Mouse (Mus musculus): ENCODE measurements around the gene Abcg8. TPM values are rescaled to one million over a fixed set of nuclear protein-coding genes. Genes with fewer than 3 reads are reported as not detected.

The Abcg8 gene
- polyA plus RNA-seq, 1 experiment from 2014 or later: 0.09 TPM

DNA sequence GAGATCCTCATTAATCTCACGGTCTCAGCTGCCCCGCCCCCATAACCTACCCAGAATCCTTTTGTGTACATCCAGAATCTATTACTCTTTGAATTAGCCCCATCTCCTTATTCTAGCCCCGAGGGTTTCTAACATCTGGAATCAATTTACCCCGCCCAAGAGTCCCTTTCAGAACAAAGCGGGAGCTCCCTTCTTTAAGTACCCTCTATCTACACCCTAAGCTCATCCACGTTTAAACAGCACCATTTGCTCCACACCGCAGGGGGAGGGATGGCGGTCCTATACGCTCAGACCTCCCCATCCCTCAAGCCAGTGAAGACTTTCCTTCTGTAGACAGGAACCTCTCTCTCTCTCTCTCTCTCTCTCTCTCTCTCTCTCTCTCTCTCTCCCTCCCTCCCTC is 60.6 kb downstream of the Abcg8 start:
- H3K4me1 ChIP-seq (ENCODE audit: control insufficient read depth, insufficient read depth, low read length): peaks cover 3% of the 10 kb centered on the region; the same call in 1 of the 2 replicates
- H3K4me2 ChIP-seq (ENCODE audit: low read depth, severe bottlenecking): no peak overlapping the region
- DNase-seq (ENCODE audit: low spot score) (peak; percentile 32), ATAC-seq (ENCODE audit: insufficient number of reproducible peaks, low FRiP score, low TSS enrichment, low read depth) (0 out of 2 replicates have a peak, but pooled peaks have one; percentile 60)
- H3K9me3 ChIP-seq (ENCODE audit: control insufficient read depth, low read length): no peaks in the 10 kb centered on the region
- H3K36me3 ChIP-seq (ENCODE audit: control insufficient read depth, insufficient read depth, low read length): 0 out of 2 replicates have a peak, but pooled peaks cover 2% of the 10 kb centered on the region
- no peak overlapping the region for H3K27ac ChIP-seq (replicated peaks; ENCODE audit: low read depth, low read length)
- H3K4me3 ChIP-seq (ENCODE audit: low read depth, low read length): no peak overlapping the region
- WGBS: 24% methylated on average over 9 of the region's 9 CpGs
- H3K27me3 ChIP-seq (ENCODE audit: control insufficient read depth, insufficient read depth, low read length): no peaks in the 10 kb centered on the region
- no peak overlapping the region for H3K9ac ChIP-seq (ENCODE audit: low read length)

DNA sequence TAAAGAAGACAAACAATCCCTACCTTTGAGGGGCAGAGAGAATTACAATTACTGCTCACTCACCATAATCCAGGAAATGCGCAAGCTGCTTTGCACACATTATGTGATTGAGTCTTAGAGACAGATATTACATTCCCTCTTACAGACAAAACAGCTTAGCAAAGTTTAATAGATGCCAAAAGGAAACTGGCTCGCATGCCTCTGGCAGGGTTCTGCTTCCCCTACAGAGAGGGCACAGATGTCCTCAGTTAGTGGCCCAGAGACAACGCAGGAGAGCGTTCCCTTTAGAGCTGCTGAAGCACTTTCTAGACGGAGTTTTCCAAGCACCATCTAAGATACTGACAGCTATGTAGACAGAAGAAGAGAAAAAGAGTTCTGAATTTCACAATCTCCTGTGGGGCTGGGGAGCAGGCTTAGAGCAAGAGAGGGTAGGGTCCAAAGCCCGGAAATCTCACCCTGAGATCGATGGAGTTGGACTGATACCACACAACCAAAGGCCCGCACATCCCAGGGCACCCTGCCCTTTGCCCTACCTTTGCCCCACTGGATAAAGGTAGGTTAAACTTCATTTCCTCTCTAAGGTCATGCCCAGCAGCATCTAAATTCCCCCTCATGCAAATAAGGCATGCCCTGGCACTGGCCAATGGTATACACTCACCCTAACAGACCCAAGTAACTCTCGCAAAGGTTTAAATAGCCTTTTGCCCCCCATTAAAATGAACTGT is 62.1 kb downstream of the Abcg8 start:
- no peaks in the 10 kb centered on the region for H3K36me3 ChIP-seq (ENCODE audit: control insufficient read depth, insufficient read depth, low read length)
- 61% methylated on average over 9 of the region's 9 CpGs for WGBS
- H3K9me3 ChIP-seq (ENCODE audit: control insufficient read depth, low read length): no peaks in the 10 kb centered on the region
- H3K4me3 ChIP-seq (ENCODE audit: low read depth, low read length): no peak overlapping the region
- no peak for DNase-seq (ENCODE audit: low spot score)
- ATAC-seq (ENCODE audit: insufficient number of reproducible peaks, low FRiP score, low TSS enrichment, low read depth): no peak
- H3K27ac ChIP-seq (replicated peaks; ENCODE audit: low read depth, low read length): no peak overlapping the region
- no peaks in the 10 kb centered on the region for H3K27me3 ChIP-seq (ENCODE audit: control insufficient read depth, insufficient read depth, low read length)
- no peak overlapping the region for H3K9ac ChIP-seq (ENCODE audit: low read length)
- H3K4me1 ChIP-seq (ENCODE audit: control insufficient read depth, insufficient read depth, low read length): peaks cover 3% of the 10 kb centered on the region; the same call in 1 of the 2 replicates
- no peak overlapping the region for H3K4me2 ChIP-seq (ENCODE audit: low read depth, severe bottlenecking)

DNA sequence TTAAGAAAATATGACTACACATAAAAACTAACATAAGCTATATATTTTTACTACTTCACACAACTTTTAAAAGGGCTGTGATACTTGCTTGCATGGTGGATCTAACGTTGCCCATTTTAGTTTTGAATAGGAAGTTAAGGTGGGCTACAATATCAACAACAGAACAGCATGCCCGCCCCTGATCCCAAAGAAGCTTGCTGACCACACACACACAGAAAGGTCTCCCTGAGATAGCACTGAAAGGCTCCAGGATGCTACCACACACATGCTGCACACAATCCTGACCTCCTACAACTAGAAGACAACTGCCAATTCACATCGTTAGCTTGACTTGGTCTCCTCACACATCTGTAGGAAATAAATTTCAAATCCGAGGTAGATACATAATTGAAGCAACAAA is 68.2 kb downstream of the Abcg8 start:
- WGBS: 80% methylated on average over 4 of the region's 4 CpGs
- H3K36me3 ChIP-seq (ENCODE audit: control insufficient read depth, insufficient read depth, low read length): no peaks in the 10 kb centered on the region
- H3K4me3 ChIP-seq (ENCODE audit: low read depth, low read length): no peak overlapping the region
- no peaks in the 10 kb centered on the region for H3K27me3 ChIP-seq (ENCODE audit: control insufficient read depth, insufficient read depth, low read length)
- H3K27ac ChIP-seq (replicated peaks; ENCODE audit: low read depth, low read length): no peak overlapping the region
- H3K4me1 ChIP-seq (ENCODE audit: control insufficient read depth, insufficient read depth, low read length): no peaks in the 10 kb centered on the region
- H3K9ac ChIP-seq (ENCODE audit: low read length): no peak overlapping the region
- DNase-seq (ENCODE audit: low spot score) (no peak), ATAC-seq (ENCODE audit: insufficient number of reproducible peaks, low FRiP score, low TSS enrichment, low read depth) (no peak)
- no peaks in the 10 kb centered on the region for H3K9me3 ChIP-seq (ENCODE audit: control insufficient read depth, low read length)
- no peak overlapping the region for H3K4me2 ChIP-seq (ENCODE audit: low read depth, severe bottlenecking)

DNA sequence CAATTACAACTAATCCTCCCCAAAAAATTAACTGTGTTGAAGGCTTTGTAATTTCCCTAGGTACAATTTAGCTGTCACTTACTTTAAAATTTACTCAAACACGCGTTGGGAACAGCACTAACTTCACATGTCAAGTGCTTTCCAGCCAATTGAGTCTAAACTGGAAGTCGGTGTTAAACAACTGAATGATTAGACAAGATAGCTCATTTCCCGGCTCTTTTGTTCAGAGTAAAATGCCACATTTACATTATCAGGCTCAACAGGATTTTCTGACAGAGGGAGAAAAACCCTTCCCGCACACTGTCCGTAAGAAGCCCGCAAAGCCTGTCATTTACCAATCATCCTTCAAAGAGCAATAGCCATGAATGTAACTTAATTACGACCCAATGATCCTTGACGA is 68.9 kb downstream of the Abcg8 start:
- no peak overlapping the region for H3K4me2 ChIP-seq (ENCODE audit: low read depth, severe bottlenecking)
- WGBS: 82% methylated on average over 9 of the region's 9 CpGs
- H3K9me3 ChIP-seq (ENCODE audit: control insufficient read depth, low read length): no peaks in the 10 kb centered on the region
- no peaks in the 10 kb centered on the region for H3K27me3 ChIP-seq (ENCODE audit: control insufficient read depth, insufficient read depth, low read length)
- no peaks in the 10 kb centered on the region for H3K4me1 ChIP-seq (ENCODE audit: control insufficient read depth, insufficient read depth, low read length)
- no peak overlapping the region for H3K9ac ChIP-seq (ENCODE audit: low read length)
- no peak overlapping the region for H3K4me3 ChIP-seq (ENCODE audit: low read depth, low read length)
- H3K36me3 ChIP-seq (ENCODE audit: control insufficient read depth, insufficient read depth, low read length): no peaks in the 10 kb centered on the region
- H3K27ac ChIP-seq (replicated peaks; ENCODE audit: low read depth, low read length): no peak overlapping the region
- DNase-seq (ENCODE audit: low spot score) (no peak), ATAC-seq (ENCODE audit: insufficient number of reproducible peaks, low FRiP score, low TSS enrichment, low read depth) (no peak)

DNA sequence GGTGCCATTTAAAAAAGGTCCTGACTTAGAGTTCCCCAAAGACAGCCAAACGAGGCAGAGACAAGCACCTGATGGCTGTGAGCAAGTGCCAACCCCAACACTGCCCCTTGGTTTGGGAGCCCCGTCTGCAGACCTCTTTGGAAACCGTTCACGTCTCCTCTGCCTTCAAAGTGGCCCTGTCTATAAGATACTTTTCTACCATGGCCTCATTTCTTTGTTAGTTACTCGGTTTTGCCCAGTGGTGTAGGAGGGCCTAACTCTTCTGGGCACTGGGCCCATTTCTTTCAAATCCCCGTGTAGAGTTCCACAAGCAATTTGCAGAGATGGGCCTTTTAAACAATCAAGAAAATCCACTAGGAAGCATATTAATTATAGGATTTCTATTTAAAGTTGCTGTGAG is 71.1 kb downstream of the Abcg8 start:
- no peaks in the 10 kb centered on the region for H3K27me3 ChIP-seq (ENCODE audit: control insufficient read depth, insufficient read depth, low read length)
- no peaks in the 10 kb centered on the region for H3K9me3 ChIP-seq (ENCODE audit: control insufficient read depth, low read length)
- H3K4me3 ChIP-seq (ENCODE audit: low read depth, low read length): no peak overlapping the region
- no peak for ATAC-seq (ENCODE audit: insufficient number of reproducible peaks, low FRiP score, low TSS enrichment, low read depth)
- H3K36me3 ChIP-seq (ENCODE audit: control insufficient read depth, insufficient read depth, low read length): no peaks in the 10 kb centered on the region
- DNase-seq (ENCODE audit: low spot score): no peak
- no peak overlapping the region for H3K27ac ChIP-seq (replicated peaks; ENCODE audit: low read depth, low read length)
- no peak overlapping the region for H3K4me2 ChIP-seq (ENCODE audit: low read depth, severe bottlenecking)
- H3K4me1 ChIP-seq (ENCODE audit: control insufficient read depth, insufficient read depth, low read length): no peaks in the 10 kb centered on the region
- no peak overlapping the region for H3K9ac ChIP-seq (ENCODE audit: low read length)
- 86% methylated on average over 6 of the region's 6 CpGs for WGBS

DNA sequence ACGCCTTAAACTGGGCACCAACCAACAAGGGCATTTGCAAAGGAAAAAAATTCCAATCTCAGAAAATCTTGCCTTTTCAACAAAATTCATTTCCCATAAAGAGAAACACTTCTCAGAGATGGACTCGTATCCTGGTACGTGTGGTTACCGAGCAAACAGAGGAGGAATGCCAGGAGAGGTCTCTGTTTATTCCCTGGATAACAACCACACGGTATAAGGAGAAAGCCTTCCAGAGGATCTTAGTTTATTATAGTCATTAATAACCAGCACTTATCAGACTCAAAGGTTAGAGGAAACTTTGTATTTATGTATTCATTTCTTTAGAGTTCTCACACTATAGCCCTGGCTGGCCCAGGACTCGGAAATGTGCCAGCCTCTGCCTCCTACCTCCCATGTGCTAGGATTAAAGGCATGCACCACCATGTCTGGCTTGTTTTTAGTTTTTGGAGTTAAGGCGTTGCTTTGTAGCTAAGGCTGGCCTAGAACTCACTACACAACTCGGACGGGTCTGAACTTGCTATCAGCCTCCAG is 72.1 kb downstream of the Abcg8 start:
- Histone ChIP-seq H3K27me3 (ENCODE audit: control insufficient read depth, insufficient read depth, low read length) (no peaks in the 10 kb centered on the region), H3K36me3 (ENCODE audit: control insufficient read depth, insufficient read depth, low read length) (no peaks in the 10 kb centered on the region), H3K27ac (replicated peaks; ENCODE audit: low read depth, low read length) (no peak overlapping the region), H3K9ac (ENCODE audit: low read length) (no peak overlapping the region), H3K4me1 (ENCODE audit: control insufficient read depth, insufficient read depth, low read length) (no peaks in the 10 kb centered on the region), H3K9me3 (ENCODE audit: control insufficient read depth, low read length) (no peaks in the 10 kb centered on the region), H3K4me2 (ENCODE audit: low read depth, severe bottlenecking) (no peak overlapping the region), H3K4me3 (ENCODE audit: low read depth, low read length) (no peak overlapping the region)
- WGBS: 93% methylated on average over 9 of the region's 9 CpGs
- DNase-seq (ENCODE audit: low spot score): no peak
- ATAC-seq (ENCODE audit: insufficient number of reproducible peaks, low FRiP score, low TSS enrichment, low read depth): no peak

DNA sequence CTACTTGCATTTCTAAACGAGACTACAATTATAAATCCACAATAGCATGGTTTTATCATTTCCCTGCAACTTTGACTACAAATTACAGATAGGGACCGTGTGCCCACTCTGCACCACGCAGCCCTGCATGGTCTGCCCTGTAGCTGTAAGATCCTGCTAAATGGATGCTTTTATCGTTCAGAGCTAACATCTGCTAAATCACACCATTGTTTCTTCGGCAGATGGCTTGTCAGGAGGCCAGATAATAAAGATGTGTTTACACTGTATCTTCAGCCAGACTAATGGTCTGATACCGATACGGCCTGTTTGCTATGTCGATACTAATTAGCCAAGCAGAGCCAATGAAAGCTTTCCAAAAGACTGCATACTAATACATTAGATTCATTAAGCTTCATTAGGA is 73.2 kb downstream of the Abcg8 start:
- DNase-seq (ENCODE audit: low spot score) (no peak), ATAC-seq (ENCODE audit: insufficient number of reproducible peaks, low FRiP score, low TSS enrichment, low read depth) (no peak)
- Histone ChIP-seq H3K9me3 (ENCODE audit: control insufficient read depth, low read length) (no peaks in the 10 kb centered on the region), H3K4me1 (ENCODE audit: control insufficient read depth, insufficient read depth, low read length) (no peaks in the 10 kb centered on the region), H3K9ac (ENCODE audit: low read length) (no peak overlapping the region), H3K36me3 (ENCODE audit: control insufficient read depth, insufficient read depth, low read length) (no peaks in the 10 kb centered on the region), H3K4me3 (ENCODE audit: low read depth, low read length) (no peak overlapping the region), H3K27me3 (ENCODE audit: control insufficient read depth, insufficient read depth, low read length) (no peaks in the 10 kb centered on the region), H3K4me2 (ENCODE audit: low read depth, severe bottlenecking) (no peak overlapping the region), H3K27ac (replicated peaks; ENCODE audit: low read depth, low read length) (no peak overlapping the region)
- WGBS: 89% methylated on average over 8 of the region's 8 CpGs
